Mouse (Mus musculus) embryonic fibroblast, embryonic 13.5 days (primary cell): ENCODE measurements around the gene Nlrc5.

ENCODE experiments used
- CTCF ChIP-seq: IDR thresholded peaks from 2 replicates; pipeline ENCODE4 v1.5.1; 2011; ENCODE audit warnings: mild to moderate bottlenecking, control low read depth, low read length, moderate library complexity, borderline replicate concordance; ENCODE audit not compliant: insufficient read depth
- POLR2A ChIP-seq: IDR thresholded peaks from 2 replicates; pipeline ENCODE4 v1.6.1; 2011; ENCODE audit warnings: low read depth, mild to moderate bottlenecking, control low read depth, low read length, moderate library complexity

DNA sequence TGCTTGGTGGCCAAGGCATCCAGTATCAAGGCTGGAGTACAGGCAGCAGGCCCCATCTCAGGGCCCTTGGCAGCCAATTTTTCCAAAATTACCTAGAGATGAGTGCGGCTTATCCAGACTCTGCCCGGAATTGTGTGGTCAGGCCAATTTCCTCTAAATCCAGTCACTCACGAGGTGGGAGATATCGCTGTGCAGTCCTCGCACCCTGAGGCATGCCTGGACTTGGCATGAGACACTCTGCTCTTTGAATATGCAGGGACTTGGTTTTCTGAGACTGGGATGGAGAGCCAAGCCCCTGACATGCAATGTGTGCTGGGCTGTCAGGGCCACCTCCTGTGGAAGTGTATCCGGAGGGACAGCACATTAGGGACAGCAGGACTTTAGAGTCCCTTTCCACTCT, 131.9 kb downstream of the Nlrc5 start:
- TF ChIP-seq CTCF (no peak), POLR2A (no peak)
